Mouse (Mus musculus) liver, postnatal 0 days (tissue): ENCODE results near the gene Gpd2. TPM values are rescaled to one million over a fixed set of nuclear protein-coding genes. Genes with fewer than 3 reads are reported as not detected.

Experiments
- ATAC-seq: fragments of 200-750 bp; cut with Nextera tagmentation; 2 replicates; pipeline ENCODE4 v1.8.0; 2017; ENCODE audit warnings: mild to moderate bottlenecking, moderate library complexity
- DNase-seq: peaks from one replicate; pipeline ENCODE4 v3.0.0-alpha.2; 2016
- H3K27ac ChIP-seq: fragments of 300-500 bp; sonication (generic); 2 replicates; pipeline ENCODE4 v1.5.1; 2014; ENCODE audit warnings: antibody characterized with exemption, moderate library complexity, mild to moderate bottlenecking, low read depth
- H3K27me3 ChIP-seq: fragments of 300-500 bp; sonication (generic); 2 replicates; pipeline ENCODE4 v1.6.1; 2014; ENCODE audit warnings: low read length, control low read depth, mixed read lengths; ENCODE audit not compliant: insufficient read depth
- H3K36me3 ChIP-seq: fragments of 300-500 bp; sonication (generic); replicated peaks from 2 replicates; pipeline ENCODE4 v1.6.1; 2014; ENCODE audit warnings: mild to moderate bottlenecking, control low read depth, low read length, moderate library complexity, mixed read lengths; ENCODE audit not compliant: insufficient read depth
- H3K4me1 ChIP-seq: fragments of 300-500 bp; sonication (generic); 2 replicates; pipeline ENCODE4 v1.6.1; 2014; ENCODE audit warnings: antibody characterized with exemption, mild to moderate bottlenecking, control low read depth; ENCODE audit not compliant: insufficient read depth
- H3K4me2 ChIP-seq: fragments of 300-500 bp; sonication (generic); 2 replicates; pipeline ENCODE4 v1.6.1; 2014; ENCODE audit warnings: low read depth, mild to moderate bottlenecking, low read length, moderate library complexity, mixed read lengths
- H3K4me3 ChIP-seq: fragments of 300-500 bp; sonication (generic); 2 replicates; pipeline ENCODE4 v1.5.1; 2014; ENCODE audit warnings: low read depth, low read length
- H3K9ac ChIP-seq: fragments of 300-500 bp; sonication (generic); replicated peaks from 2 replicates; pipeline ENCODE4 v1.6.1; 2014; ENCODE audit warnings: mild to moderate bottlenecking, moderate library complexity
- H3K9me3 ChIP-seq: fragments of 300-500 bp; sonication (generic); 2 replicates; pipeline ENCODE4 v1.6.1; 2016; ENCODE audit warnings: mild to moderate bottlenecking, control low read depth, low read length, mixed read lengths
- CTCF ChIP-seq: sonication (generic); IDR thresholded peaks from 2 replicates; pipeline ENCODE4 v1.5.1; 2016; ENCODE audit warnings: antibody characterized with exemption, low read depth
- EP300 ChIP-seq: IDR thresholded peaks from 2 replicates; pipeline ENCODE4 v1.6.1; 2016; ENCODE audit warnings: antibody characterized with exemption, low read depth, mild to moderate bottlenecking
- WGBS: fragments of 180-500 bp; shearing (Covaris S2); extraction: QIAGEN DNeasy Blood & Tissue Kit; methylation state at CpG from one replicate; pipeline ENCODE4 v1.1.7; 2014; ENCODE audit not compliant: insufficient replicate concordance; 5-methylcytosine and 5-hydroxymethylcytosine counted together
- polyA plus RNA-seq: library from polyadenylated mRNA; unstranded; fragments of >200 nt; fragmentation: Nextera tagmentation; extraction: Ambion mirVana; gene quantifications from 2 replicates; pipeline ENCODE4 v1.2.1, GENCODE M21; 2015

Gpd2 gene
- polyA plus RNA-seq, 1 experiment from 2014 or later = 29.7 TPM

DNA sequence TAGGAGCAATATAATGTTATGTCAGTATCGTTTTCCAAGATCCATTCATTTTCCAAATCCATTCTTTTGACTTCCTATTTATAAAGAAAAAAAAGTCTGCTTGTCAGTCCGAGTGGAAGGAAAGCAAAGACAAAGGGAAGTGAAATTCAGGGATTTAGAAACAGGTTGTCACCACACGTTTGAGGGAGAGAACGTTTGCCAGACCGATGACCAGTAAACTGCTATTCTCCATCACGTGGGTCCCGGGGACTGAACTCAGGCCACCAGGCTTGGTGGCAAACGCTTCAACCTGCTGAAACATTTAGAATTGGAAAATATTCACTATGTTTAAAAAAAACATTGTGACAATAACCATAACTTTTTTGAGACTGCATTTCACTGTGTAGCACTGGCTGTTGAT lies 93.8 kb downstream of the Gpd2 start:
- Histone ChIP-seq H3K27me3 (no peaks in the 10 kb centered on the region), H3K4me1 (no peaks in the 10 kb centered on the region), H3K4me3 (no peak overlapping the region), H3K36me3 (no peaks in the 10 kb centered on the region), H3K9me3 (no peaks in the 10 kb centered on the region), H3K9ac (no peak overlapping the region), H3K4me2 (no peak overlapping the region), H3K27ac (no peak overlapping the region)
- ATAC-seq (no peak), DNase-seq (no peak)
- TF ChIP-seq EP300 (no peak), CTCF (no peak)
- WGBS = 64% methylated on average over 8 of the region's 8 CpGs

DNA sequence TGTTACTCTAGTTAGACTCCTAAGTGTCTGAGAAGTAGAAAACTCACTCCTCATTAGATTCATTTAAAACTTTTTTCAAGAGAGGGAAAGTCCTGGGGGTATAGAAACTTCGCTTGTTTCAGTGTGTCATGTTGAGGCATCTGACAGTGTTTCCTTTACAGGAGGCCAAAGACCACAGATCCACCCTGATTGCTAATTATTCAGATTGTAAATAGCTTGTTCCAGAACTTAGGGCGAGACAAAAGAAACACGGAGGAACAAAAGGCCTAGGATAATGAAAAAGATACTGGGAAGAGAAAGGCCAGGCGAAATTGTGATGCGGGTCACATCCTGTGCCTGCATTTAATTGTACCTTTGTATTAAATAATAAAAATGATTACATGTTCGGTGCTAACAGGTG lies 96.0 kb downstream of the Gpd2 start:
- Histone ChIP-seq H3K27me3 (no peaks in the 10 kb centered on the region), H3K4me1 (no peaks in the 10 kb centered on the region), H3K4me2 (no peak overlapping the region), H3K9ac (no peak overlapping the region), H3K27ac (no peak overlapping the region), H3K36me3 (no peaks in the 10 kb centered on the region), H3K4me3 (no peak overlapping the region), H3K9me3 (no peaks in the 10 kb centered on the region)
- WGBS = 79% methylated on average over 6 of the region's 6 CpGs
- DNase-seq (no peak), ATAC-seq (no peak)
- TF ChIP-seq CTCF (no peak), EP300 (no peak)

DNA sequence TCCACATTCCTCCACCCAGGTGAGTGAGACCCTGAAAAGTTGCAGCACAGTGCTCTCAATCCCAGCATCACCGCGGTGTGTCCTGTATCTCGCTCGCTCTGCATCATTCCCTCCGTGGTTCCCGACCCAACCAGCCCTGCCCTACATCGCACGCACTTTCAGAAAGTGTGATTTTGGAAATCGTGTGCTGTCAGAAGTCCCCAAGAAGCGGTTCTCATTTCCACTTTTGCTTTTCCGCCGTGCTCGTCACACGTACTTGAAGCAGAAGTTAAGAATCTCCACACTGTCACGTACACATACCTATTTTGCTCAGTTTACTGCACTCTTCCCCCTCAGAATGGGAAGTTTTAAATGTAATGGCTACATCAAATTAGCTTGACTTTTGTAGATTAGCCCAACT lies 98.0 kb downstream of the Gpd2 start:
- Histone ChIP-seq H3K36me3 (no peaks in the 10 kb centered on the region), H3K4me3 (no peak overlapping the region), H3K27ac (no peak overlapping the region), H3K4me2 (no peak overlapping the region), H3K9ac (no peak overlapping the region), H3K27me3 (no peaks in the 10 kb centered on the region), H3K9me3 (no peaks in the 10 kb centered on the region), H3K4me1 (no peaks in the 10 kb centered on the region)
- DNase-seq (no peak), ATAC-seq (no peak)
- WGBS = 82% methylated on average over 15 of the region's 15 CpGs
- no peak for TF ChIP-seq EP300
- TF ChIP-seq CTCF = no peak

DNA sequence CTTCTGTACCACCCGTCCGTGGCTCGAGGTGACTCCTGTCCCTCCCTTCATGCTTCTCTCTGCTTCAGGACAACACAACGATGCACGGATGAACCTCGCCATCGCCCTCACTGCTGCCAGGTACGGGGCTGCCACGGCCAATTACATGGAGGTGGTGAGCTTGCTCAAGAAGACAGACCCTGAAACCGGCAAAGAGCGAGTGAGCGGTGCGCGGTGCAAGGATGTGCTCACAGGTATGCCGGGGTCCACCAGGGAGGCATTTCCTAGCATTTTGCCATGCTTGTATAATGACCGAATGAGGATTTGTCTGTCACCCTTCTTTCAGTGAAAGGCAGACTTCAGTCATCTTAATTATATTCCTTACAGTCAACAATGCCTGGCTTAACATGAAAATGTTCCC lies 101.3 kb downstream of the Gpd2 start:
- no peak for DNase-seq
- TF ChIP-seq CTCF (no peak), EP300 (no peak)

DNA sequence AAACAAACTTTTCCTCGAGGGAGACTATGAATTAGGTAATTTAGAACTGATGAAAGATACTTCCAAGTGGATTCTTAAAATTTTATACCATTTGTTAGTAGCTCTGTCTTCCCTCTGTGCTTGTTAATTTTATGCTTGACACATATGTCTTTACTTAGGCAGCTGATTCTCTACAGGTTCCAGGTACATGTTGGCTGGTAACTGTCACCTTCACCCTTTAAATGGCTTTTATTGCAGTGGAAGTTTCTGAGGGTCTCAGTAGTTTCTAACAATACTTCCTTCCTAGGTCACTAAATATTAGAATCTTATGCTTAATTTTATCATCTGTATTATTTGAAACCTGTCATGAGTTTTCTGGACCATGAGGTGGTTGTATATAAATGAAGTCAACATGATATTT lies 105.5 kb downstream of the Gpd2 start:
- no peak overlapping the region for H3K4me3 ChIP-seq
- H3K27ac ChIP-seq = no peak overlapping the region
- TF ChIP-seq EP300 (no peak), CTCF (no peak)
- no peak overlapping the region for H3K9ac ChIP-seq
- no peak for DNase-seq
- H3K27me3 ChIP-seq = no peaks in the 10 kb centered on the region
- no peak for ATAC-seq
- no peaks in the 10 kb centered on the region for H3K4me1 ChIP-seq
- H3K4me2 ChIP-seq = no peak overlapping the region
- no peaks in the 10 kb centered on the region for H3K36me3 ChIP-seq
- no peaks in the 10 kb centered on the region for H3K9me3 ChIP-seq
- 59% methylated on average over 1 of the region's 1 CpGs for WGBS

More for the DNA sequence above, 101.3 kb downstream of the Gpd2 start:
- no peak overlapping the region for H3K4me2 ChIP-seq
- H3K4me3 ChIP-seq = no peak overlapping the region
- no peak overlapping the region for H3K9ac ChIP-seq
- WGBS = 91% methylated on average over 16 of the region's 16 CpGs
- H3K9me3 ChIP-seq = no peaks in the 10 kb centered on the region
- H3K27me3 ChIP-seq = no peaks in the 10 kb centered on the region
- H3K36me3 ChIP-seq = no peaks in the 10 kb centered on the region
- no peak for ATAC-seq
- no peaks in the 10 kb centered on the region for H3K4me1 ChIP-seq
- no peak overlapping the region for H3K27ac ChIP-seq

DNA sequence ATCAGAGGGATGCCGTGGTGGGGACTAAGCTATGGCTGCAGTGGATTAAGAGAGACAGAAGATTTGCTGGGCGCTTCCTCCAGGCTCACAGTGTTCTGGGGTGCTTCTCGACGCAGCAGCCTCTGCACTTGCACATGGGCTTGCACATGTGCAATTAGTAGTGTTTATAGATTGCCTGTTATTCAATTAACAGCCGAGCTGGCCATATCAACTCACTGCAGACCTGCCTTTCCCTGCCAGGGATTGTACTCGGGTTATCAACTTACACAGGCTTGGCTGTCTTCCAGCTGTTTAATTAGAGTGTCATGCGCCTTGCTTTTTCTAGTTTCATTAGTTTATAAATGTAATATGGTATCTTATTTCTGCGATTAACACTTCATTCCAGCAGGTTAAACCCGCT lies 113.2 kb downstream of the Gpd2 start:
- Histone ChIP-seq H3K9ac (no peak overlapping the region), H3K27ac (no peak overlapping the region), H3K27me3 (no peaks in the 10 kb centered on the region), H3K9me3 (no peaks in the 10 kb centered on the region), H3K36me3 (no peaks in the 10 kb centered on the region), H3K4me1 (0 out of 2 replicates have a peak, but pooled peaks cover 2% of the 10 kb centered on the region), H3K4me3 (no peak overlapping the region), H3K4me2 (no peak overlapping the region; the same call in 1 of the 2 replicates)
- 50% methylated on average over 9 of the region's 9 CpGs for WGBS
- ATAC-seq (peak; percentile 94), DNase-seq (peak; percentile 40)
- TF ChIP-seq EP300 (peak; percentile 90), CTCF (no peak)
